Mouse (Mus musculus) spleen, adult 2 months (tissue): ENCODE data around the gene Sorcs3. TPM values are rescaled to one million over a fixed set of nuclear protein-coding genes. Genes with fewer than 3 reads are reported as not detected.

ENCODE experiments used
- DNase-seq, 2 experiments: peaks; one replicate each; pipeline versions ENCODE4 v3.0.0 to v3.0.0-alpha.2; 2012 to 2021; ENCODE audit warnings: low spot score in 2 of 2, low read depth in 1 of 2
- H3K27ac ChIP-seq: fragments of 200-500 bp; 2 replicates; pipeline ENCODE4 v1.5.1; 2012; ENCODE audit warnings: low read length, inconsistent platforms; ENCODE audit not compliant: insufficient read depth
- H3K27me3 ChIP-seq: fragments of 200-500 bp; 2 replicates; pipeline ENCODE4 v1.6.1; 2012; ENCODE audit warnings: mild to moderate bottlenecking, moderate library complexity, low read length, inconsistent platforms; ENCODE audit not compliant: control insufficient read depth, insufficient read depth
- H3K36me3 ChIP-seq: fragments of 200-500 bp; 2 replicates; pipeline ENCODE4 v1.6.1; 2012; ENCODE audit warnings: mild to moderate bottlenecking, low read length, inconsistent platforms; ENCODE audit not compliant: control insufficient read depth, insufficient read depth
- H3K4me1 ChIP-seq: fragments of 200-500 bp; 2 replicates; pipeline ENCODE4 v1.6.1; 2011; ENCODE audit warnings: inconsistent platforms; ENCODE audit not compliant: control insufficient read depth, insufficient read depth, insufficient read length
- H3K4me3 ChIP-seq: fragments of 200-500 bp; 2 replicates; pipeline ENCODE4 v1.5.1; 2011; ENCODE audit warnings: mild to moderate bottlenecking, inconsistent platforms; ENCODE audit not compliant: insufficient read depth, insufficient read length; ENCODE audit errors: extremely low read depth
- CTCF ChIP-seq: fragments of 200-500 bp; IDR thresholded peaks from 2 replicates; pipeline ENCODE4 v1.5.1; 2011; ENCODE audit warnings: mild to moderate bottlenecking, inconsistent platforms; ENCODE audit not compliant: insufficient read depth, insufficient read length, insufficient replicate concordance; ENCODE audit errors: extremely low read depth
- POLR2A ChIP-seq: fragments of 200-500 bp; IDR thresholded peaks from 2 replicates; pipeline ENCODE4 v1.6.1; 2011; ENCODE audit warnings: low read depth, low read length, inconsistent platforms
- WGBS: fragments of 180-500 bp; shearing (Covaris S2); methylation state at CpG from one replicate; pipeline ENCODE4 v1.1.7; 2018; 5-methylcytosine and 5-hydroxymethylcytosine counted together
- polyA plus RNA-seq: library from polyadenylated mRNA; depleted of rRNA; stranded (reverse); fragments of >200 nt; gene quantifications from 2 replicates; pipeline ENCODE4 v1.2.3, GENCODE M21; 2012

The Sorcs3 gene
- polyA plus RNA-seq, 1 experiment = not detected

DNA sequence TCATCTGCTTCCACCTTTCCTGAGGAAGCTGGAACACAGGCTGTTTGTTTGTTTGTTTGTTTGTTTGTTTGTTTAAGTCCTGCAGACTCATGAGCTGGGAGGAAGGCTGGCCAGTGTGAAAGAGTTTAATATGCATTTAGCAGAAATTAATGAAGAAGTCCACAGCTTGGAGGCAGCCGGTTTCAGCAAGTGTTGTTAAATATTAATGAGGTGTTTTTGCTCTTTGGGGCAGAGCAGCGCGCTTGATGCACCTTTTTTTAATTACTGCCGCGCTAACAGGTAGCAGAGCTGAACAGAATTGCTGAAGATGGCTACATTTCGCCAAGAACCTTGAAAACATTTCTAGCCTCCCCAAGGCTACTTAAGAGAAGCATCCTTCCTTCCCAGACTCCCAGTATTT, 551.0 kb downstream of the Sorcs3 start:
- DNase-seq = no peak
- 83% methylated on average over 6 of the region's 6 CpGs for WGBS
- H3K4me1 ChIP-seq = no peaks in the 10 kb centered on the region
- no peak overlapping the region for H3K4me3 ChIP-seq
- no peak overlapping the region for H3K27ac ChIP-seq
- H3K36me3 ChIP-seq = no peaks in the 10 kb centered on the region
- TF ChIP-seq CTCF = no peak
- no peak for TF ChIP-seq POLR2A
- no peaks in the 10 kb centered on the region for H3K27me3 ChIP-seq

DNA sequence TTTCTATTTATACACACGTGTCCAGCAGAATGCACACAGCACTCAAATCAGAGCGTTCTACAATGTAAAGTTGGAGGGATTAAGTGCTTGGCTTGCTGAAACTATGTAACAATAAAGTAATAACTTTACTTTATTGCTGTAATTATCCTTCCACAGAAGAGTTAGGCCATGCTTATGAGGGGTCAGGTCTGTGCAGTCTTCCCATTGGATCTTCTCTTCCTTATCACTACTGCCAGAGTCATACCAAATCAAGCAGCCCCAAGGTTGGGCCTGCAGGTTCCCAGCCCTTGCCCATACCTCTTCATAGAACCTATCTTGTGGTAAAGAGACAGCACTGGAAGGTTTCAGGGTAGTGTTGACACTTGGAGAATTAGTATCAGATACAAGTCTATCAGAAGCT, 560.7 kb downstream of the Sorcs3 start:
- Histone ChIP-seq H3K36me3 (no peaks in the 10 kb centered on the region), H3K4me1 (no peaks in the 10 kb centered on the region), H3K27ac (no peak overlapping the region), H3K4me3 (no peak overlapping the region), H3K27me3 (no peaks in the 10 kb centered on the region)
- TF ChIP-seq CTCF = no peak
- TF ChIP-seq POLR2A = no peak
- DNase-seq = no peak
- 84% methylated on average over 2 of the region's 2 CpGs for WGBS

DNA sequence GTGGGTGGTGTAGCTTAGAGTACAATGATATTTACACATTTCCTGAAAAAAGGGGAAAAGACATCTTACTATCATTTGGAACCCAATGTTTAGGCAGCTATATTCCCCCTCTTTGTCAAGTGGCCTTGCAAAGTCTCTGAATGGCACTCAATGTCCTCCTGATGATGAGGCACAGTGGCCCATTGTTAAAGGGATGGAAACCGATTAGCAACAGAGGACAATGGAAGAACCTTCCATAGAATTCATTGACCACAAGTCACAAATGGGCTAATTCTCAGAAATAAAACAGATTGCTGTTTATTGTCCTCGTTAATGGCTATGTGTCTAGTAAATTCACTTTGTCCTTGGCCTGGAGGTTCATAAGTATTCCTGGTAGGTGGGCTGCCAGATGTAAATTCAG, 565.7 kb downstream of the Sorcs3 start:
- Histone ChIP-seq H3K27ac (no peak overlapping the region), H3K4me1 (no peaks in the 10 kb centered on the region), H3K36me3 (no peaks in the 10 kb centered on the region), H3K4me3 (no peak overlapping the region), H3K27me3 (no peaks in the 10 kb centered on the region)
- WGBS = 77% methylated on average over 2 of the region's 2 CpGs
- DNase-seq = no peak
- no peak for TF ChIP-seq POLR2A
- TF ChIP-seq CTCF = no peak

DNA sequence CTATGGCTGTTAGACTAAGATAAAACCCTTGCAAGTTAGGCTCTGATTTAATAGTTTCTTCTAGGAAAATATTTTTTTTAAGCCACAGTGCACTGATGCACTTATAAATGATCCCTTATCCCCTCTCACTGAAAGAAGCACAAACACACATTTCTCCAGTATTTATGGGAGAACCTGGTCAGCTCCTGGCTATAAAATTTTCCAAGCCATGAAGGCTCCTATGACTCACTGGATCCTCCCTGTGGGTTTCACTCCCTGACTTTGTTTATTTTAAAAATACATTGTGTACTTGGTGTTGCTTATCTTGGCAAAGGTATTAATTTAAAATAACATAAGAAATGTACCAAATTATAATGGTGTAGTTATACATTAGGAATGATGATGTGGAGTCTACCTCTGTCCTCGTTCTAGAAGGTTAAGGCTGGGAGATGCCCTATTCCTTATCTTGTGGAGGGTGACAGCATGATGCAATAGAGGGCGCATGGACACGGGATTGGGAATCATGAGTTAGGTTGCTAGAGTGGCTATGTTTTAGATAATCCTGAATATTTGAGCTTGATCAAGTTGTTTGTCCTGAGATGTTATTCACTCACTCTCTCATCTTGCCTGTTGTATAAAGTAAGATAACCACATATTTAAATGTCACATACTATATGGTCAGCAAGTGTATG, 573.4 kb downstream of the Sorcs3 start:
- Histone ChIP-seq H3K27ac (no peak overlapping the region), H3K4me3 (no peak overlapping the region), H3K36me3 (no peaks in the 10 kb centered on the region), H3K4me1 (no peaks in the 10 kb centered on the region), H3K27me3 (no peaks in the 10 kb centered on the region)
- DNase-seq = no peak
- no peak for TF ChIP-seq POLR2A
- 83% methylated on average over 3 of the region's 3 CpGs for WGBS

DNA sequence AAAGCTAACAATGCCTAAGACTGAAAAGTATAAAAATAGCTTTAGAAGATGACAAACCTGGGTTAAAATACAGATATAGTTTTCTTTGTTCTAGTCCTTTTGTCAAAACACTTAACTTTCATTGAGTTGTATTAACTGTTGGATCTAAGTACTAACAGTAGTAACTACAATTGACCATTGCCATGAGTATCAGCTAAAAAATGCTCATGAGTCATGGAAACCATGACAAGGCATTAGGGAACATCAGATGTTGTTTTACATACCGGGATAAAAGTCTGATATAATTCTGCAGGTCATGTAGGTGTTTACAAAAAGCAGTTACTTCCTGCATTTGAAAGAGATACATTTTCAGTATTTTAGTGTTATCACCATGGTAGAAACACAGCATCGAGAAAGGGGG, 575.0 kb downstream of the Sorcs3 start:
- WGBS = 70% methylated on average over 2 of the region's 2 CpGs
- Histone ChIP-seq H3K4me1 (no peaks in the 10 kb centered on the region), H3K27ac (no peak overlapping the region), H3K27me3 (no peaks in the 10 kb centered on the region), H3K4me3 (no peak overlapping the region), H3K36me3 (no peaks in the 10 kb centered on the region)
- DNase-seq = no peak
- no peak for TF ChIP-seq CTCF
- TF ChIP-seq POLR2A = no peak

DNA sequence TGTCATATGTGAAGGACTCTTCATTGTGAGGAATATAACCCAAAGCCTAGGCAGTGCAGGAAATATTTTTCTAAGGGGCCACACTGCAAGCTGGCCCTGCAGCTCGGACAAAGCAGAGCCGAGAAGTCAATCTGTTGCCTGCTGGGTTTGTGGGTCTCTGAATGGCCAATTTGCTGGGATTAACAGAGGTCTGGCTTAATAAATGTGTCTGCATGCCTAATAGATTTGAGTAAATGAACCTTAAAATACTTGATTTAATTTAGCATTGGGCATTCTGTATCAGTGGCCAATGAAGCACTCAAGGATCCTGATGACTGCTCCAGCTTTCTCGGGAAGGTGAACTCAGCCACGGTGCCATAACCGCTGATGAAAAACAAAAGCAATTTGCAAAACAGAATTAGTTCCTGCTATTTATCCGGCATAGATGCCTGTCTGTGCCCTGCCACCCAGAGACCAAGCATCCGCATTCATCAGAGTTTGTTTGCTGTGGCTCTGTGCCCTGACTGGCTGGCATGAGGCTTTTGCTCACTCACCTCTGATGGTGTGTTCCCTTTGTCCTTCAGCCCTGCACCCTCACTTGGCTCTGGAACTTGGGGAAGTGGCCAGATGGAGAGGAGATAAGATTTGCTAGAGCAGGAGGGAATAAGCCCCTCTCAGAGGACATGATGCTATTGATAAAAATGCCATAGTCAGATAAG, 576.3 kb downstream of the Sorcs3 start:
- H3K36me3 ChIP-seq = no peaks in the 10 kb centered on the region
- TF ChIP-seq CTCF (no peak), POLR2A (no peak)
- WGBS = 83% methylated on average over 7 of the region's 7 CpGs
- DNase-seq = no peak
- H3K27ac ChIP-seq = no peak overlapping the region
- no peaks in the 10 kb centered on the region for H3K4me1 ChIP-seq
- no peak overlapping the region for H3K4me3 ChIP-seq
- H3K27me3 ChIP-seq = no peaks in the 10 kb centered on the region

DNA sequence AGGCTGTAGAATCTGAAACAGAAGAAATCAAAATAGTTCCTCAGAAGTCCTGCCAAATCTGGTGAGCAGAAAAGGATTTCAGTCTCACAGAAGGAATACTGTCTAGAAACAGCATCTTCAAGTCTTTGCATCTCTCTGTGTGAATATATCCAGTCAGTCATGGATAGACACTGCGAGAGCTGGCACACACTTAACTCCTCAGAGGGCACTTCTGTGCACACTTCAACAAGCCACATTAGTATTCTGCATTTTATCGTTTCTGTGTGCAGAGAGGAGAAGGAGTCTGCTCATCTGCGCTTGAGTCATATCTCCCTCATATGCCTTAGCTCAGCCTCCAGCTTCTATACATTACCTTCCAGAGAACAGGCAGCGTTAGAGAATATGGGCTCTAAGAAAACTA, 581.4 kb downstream of the Sorcs3 start:
- no peaks in the 10 kb centered on the region for H3K27me3 ChIP-seq
- 90% methylated on average over 4 of the region's 4 CpGs for WGBS
- H3K27ac ChIP-seq = no peak overlapping the region
- no peak for TF ChIP-seq POLR2A
- TF ChIP-seq CTCF = no peak
- no peaks in the 10 kb centered on the region for H3K36me3 ChIP-seq
- H3K4me1 ChIP-seq = no peaks in the 10 kb centered on the region
- no peak for DNase-seq
- H3K4me3 ChIP-seq = no peak overlapping the region
